Mouse (Mus musculus) midbrain, embryonic 14.5 days (tissue): Measurements from ENCODE around the gene Trpc3. TPM values are rescaled to one million over a fixed set of nuclear protein-coding genes. Genes with fewer than 3 reads are reported as not detected.
"Not testable (repeated sequence)": the region's sequence is repeated elsewhere in the genome, so short reads cannot be mapped to it uniquely, and the experiment has no call there.

Source experiments
- ATAC-seq: fragments of 200-750 bp; cut with Nextera tagmentation; 2 replicates; pipeline ENCODE4 v1.8.0; 2017; ENCODE audit warnings: moderate number of reproducible peaks, moderate library complexity; ENCODE audit not compliant: low FRiP score, low TSS enrichment
- DNase-seq: peaks from one replicate; pipeline ENCODE4 v3.0.0-alpha.2; 2015
- H3K27ac ChIP-seq: fragments of 300-500 bp; sonication (generic); replicated peaks from 2 replicates; pipeline ENCODE4 v1.5.1; 2014; ENCODE audit warnings: mild to moderate bottlenecking, low read depth, low read length, moderate library complexity
- H3K27me3 ChIP-seq: fragments of 300-500 bp; sonication (generic); 2 replicates; pipeline ENCODE4 v1.6.1; 2014; ENCODE audit warnings: low read length, control low read depth, mixed read lengths; ENCODE audit not compliant: control insufficient read depth, insufficient read depth
- H3K36me3 ChIP-seq: fragments of 300-500 bp; sonication (generic); 2 replicates; pipeline ENCODE4 v1.6.1; 2014; ENCODE audit warnings: low read length, control low read depth; ENCODE audit not compliant: control insufficient read depth, insufficient read depth
- H3K4me1 ChIP-seq: fragments of 300-500 bp; sonication (generic); 2 replicates; pipeline ENCODE4 v1.6.1; 2014; ENCODE audit warnings: mild to moderate bottlenecking, antibody characterized with exemption, low read length, control low read depth; ENCODE audit not compliant: control insufficient read depth, insufficient read depth
- H3K4me2 ChIP-seq: fragments of 300-500 bp; sonication (generic); 2 replicates; pipeline ENCODE4 v1.6.1; 2014; ENCODE audit warnings: mild to moderate bottlenecking, low read length, moderate library complexity
- H3K4me3 ChIP-seq: fragments of 300-500 bp; sonication (generic); replicated peaks from 2 replicates; pipeline ENCODE4 v1.5.1; 2014; ENCODE audit warnings: low read depth, low read length
- H3K9ac ChIP-seq: fragments of 300-500 bp; sonication (generic); replicated peaks from 2 replicates; pipeline ENCODE4 v1.6.1; 2014; ENCODE audit warnings: mild to moderate bottlenecking, low read length, moderate library complexity
- H3K9me3 ChIP-seq: fragments of 300-500 bp; sonication (generic); 2 replicates; pipeline ENCODE4 v1.6.1; 2016; ENCODE audit warnings: low read length, control low read depth, mixed read lengths; ENCODE audit not compliant: control insufficient read depth
- WGBS: fragments of 180-500 bp; shearing (Covaris S2); extraction: QIAGEN DNeasy Blood & Tissue Kit; methylation state at CpG from one replicate; pipeline ENCODE4 v1.1.7; 2014; 5-methylcytosine and 5-hydroxymethylcytosine counted together
- polyA plus RNA-seq: library from polyadenylated mRNA; unstranded; fragments of >200 nt; fragmentation: Nextera tagmentation; extraction: Ambion mirVana; gene quantifications from 2 replicates; pipeline ENCODE4 v1.2.1, GENCODE M21; 2014

Gene Trpc3
- polyA plus RNA-seq, 1 experiment from 2014 or later: 7.8 TPM

DNA sequence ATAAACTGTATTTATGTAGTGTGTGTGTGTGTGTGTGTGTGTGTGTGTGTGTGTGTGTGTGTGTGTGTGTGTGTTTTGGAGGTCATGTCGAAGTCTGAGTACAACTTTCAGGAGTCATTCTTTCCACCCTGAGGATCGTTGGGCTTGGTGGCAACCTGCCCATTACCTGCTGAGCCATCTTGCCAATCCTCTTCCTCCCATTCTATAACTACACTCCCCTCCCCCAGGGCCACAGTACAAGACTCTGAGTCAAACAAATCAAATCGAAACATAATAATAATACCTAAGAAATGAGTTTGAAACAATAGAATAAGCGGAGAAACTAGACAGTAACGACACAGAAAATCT is 76.1 kb downstream of the Trpc3 start:
- no peaks in the 10 kb centered on the region for H3K9me3 ChIP-seq
- peak overlapping the region; percentile 70; the same call in 1 of the 2 replicates for H3K4me3 ChIP-seq
- ATAC-seq (no peak), DNase-seq (no peak)
- WGBS: 71% methylated on average over 5 of the region's 5 CpGs
- no peaks in the 10 kb centered on the region; the same call in 1 of the 2 replicates for H3K4me1 ChIP-seq
- 0 out of 2 replicates have a peak overlapping the region, but pooled peaks have one; percentile 86 for H3K27ac ChIP-seq
- H3K9ac ChIP-seq: no peak overlapping the region; the same call in 1 of the 2 replicates
- H3K4me2 ChIP-seq: peak overlapping the region; percentile 68
- H3K36me3 ChIP-seq: 0 out of 2 replicates have a peak, but pooled peaks cover under 1% of the 10 kb centered on the region
- no peaks in the 10 kb centered on the region for H3K27me3 ChIP-seq

DNA sequence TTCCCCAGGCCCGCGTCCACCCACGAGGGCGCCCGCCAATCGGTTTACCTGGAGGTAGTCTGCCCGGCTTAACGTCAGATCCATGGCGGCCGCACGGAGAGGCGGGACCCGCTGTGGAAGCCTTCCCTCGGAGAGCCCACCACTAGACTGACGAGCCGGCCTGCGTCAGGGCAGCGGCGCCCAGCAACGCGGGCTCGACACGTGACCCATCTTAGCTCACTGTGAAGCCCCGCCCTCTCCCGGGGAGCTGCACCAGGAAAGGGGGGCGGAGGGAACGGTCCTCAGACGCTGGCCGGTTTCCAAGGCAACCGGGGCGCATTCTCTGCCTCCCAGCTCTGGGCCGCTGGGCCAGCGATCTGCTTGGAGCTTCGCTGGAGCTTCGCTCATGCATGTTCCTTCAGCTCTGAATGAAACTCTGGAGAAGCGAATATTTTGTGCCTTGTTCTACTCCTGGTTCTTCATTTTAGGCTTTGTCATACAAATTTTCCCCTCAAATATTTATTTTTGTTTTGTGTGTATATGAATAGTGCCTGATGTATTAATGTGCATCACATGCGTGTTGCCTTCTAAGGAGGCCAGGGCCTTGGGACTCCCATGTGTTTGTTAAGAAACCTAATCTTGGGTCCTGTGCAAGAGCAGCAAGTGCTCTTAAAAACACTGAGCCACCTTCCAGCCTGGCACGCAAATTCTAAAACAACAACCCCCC is 76.6 kb downstream of the Trpc3 start, which contains the start of gene Bbs7:
Gene Bbs7, minus strand, starts transcription at position 276 of the 706 bp plus-strand sequence.
- peak within 1 kb of the TSS; percentile 68 for H3K4me2 ChIP-seq
- peak within 1 kb of the TSS; percentile 70 for H3K4me3 ChIP-seq
- H3K27me3 ChIP-seq: no peaks in the 10 kb centered on the region
- H3K9ac ChIP-seq: peak within 1 kb of the TSS; percentile 84
- H3K4me1 ChIP-seq: no peaks in the 10 kb centered on the region; the same call in 1 of the 2 replicates
- 0 out of 2 replicates have a peak, but pooled peaks cover 2% of the 10 kb centered on the region for H3K36me3 ChIP-seq
- no peaks in the 10 kb centered on the region for H3K9me3 ChIP-seq
- peak within 1 kb of the TSS; percentile 86 for H3K27ac ChIP-seq
- ATAC-seq (peak; percentile 100), DNase-seq (peak; percentile 100)
- WGBS: 4% methylated on average over 38 of the region's 38 CpGs

- ATAC-seq: peak; percentile 14
- 2% methylated on average over 6 of the region's 6 CpGs for WGBS
Observed at GRCm38 (mm10) chr3:36612687-36613086, 77.3 kb downstream of the Trpc3 start.

GRCm38 (mm10) chr3:36605894-36606783 is 83.8 kb downstream of the Trpc3 start:
- H3K9ac ChIP-seq: no peak overlapping the region
- no peak overlapping the region for H3K27ac ChIP-seq
- H3K27me3 ChIP-seq: no peaks in the 10 kb centered on the region
- no peaks in the 10 kb centered on the region for H3K9me3 ChIP-seq
- 78% methylated on average over 7 of the region's 7 CpGs for WGBS
- DNase-seq: no peak
- H3K4me3 ChIP-seq: no peak overlapping the region
- H3K36me3 ChIP-seq: peaks cover 15% of the 10 kb centered on the region
- no peak overlapping the region for H3K4me2 ChIP-seq
- no peaks in the 10 kb centered on the region for H3K4me1 ChIP-seq
- no peak for ATAC-seq

More at GRCm38 (mm10) chr3:36612687-36613086, 77.3 kb downstream of the Trpc3 start:
- 0 out of 2 replicates have a peak, but pooled peaks cover 2% of the 10 kb centered on the region for H3K36me3 ChIP-seq
- peak overlapping the region; percentile 68 for H3K4me2 ChIP-seq
- peak; percentile 52 for DNase-seq
- no peaks in the 10 kb centered on the region; the same call in 1 of the 2 replicates for H3K4me1 ChIP-seq
- H3K27me3 ChIP-seq: no peaks in the 10 kb centered on the region
- peak overlapping the region; percentile 70 for H3K4me3 ChIP-seq
- no peaks in the 10 kb centered on the region for H3K9me3 ChIP-seq
- H3K27ac ChIP-seq: peak overlapping the region; percentile 86
- H3K9ac ChIP-seq: peak overlapping the region; percentile 84

DNA sequence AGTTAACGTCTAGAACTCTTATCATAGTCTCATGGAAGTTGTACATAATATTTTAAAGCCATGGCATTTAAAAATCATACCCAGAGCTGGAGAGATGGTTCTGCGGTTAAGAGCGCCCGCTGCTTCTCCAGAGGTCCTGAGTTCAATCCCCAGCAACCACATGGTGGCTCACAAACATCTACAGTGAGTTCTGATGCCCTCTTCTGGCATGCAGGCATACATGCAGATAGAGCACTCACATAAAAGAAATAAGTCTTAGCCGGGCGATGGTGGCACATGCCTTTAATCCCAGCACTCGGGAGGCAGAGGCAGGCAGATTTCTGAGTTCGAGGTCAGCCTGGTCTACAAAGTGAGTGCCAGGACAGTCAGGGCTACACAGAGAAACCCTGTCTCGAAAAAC is 90.2 kb downstream of the Trpc3 start:
- H3K27ac ChIP-seq, H3K27me3 ChIP-seq, H3K4me3 ChIP-seq, DNase-seq, ATAC-seq, H3K9ac ChIP-seq, H3K4me1 ChIP-seq, H3K9me3 ChIP-seq, H3K4me2 ChIP-seq: not testable (repeated sequence)
- peaks cover 13% of the 10 kb centered on the region; the same call in 1 of the 2 replicates for H3K36me3 ChIP-seq
- WGBS: 93% methylated on average over 9 of the region's 9 CpGs

GRCm38 (mm10) chr3:36598811-36599210 is 91.2 kb downstream of the Trpc3 start:
- Histone ChIP-seq H3K36me3 (peaks cover 13% of the 10 kb centered on the region), H3K4me2 (no peak overlapping the region), H3K9me3 (no peaks in the 10 kb centered on the region), H3K9ac (no peak overlapping the region), H3K4me1 (no peaks in the 10 kb centered on the region), H3K4me3 (no peak overlapping the region), H3K27me3 (no peaks in the 10 kb centered on the region), H3K27ac (no peak overlapping the region)
- DNase-seq (no peak), ATAC-seq (no peak)
- 81% methylated on average over 3 of the region's 3 CpGs for WGBS

GRCm38 (mm10) chr3:36571827-36572378 is 118.1 kb downstream of the Trpc3 start, which contains the start of gene Ccna2:
TSS of gene Ccna2 (minus strand) at chr3:36572150.
- H3K27me3 ChIP-seq: no peaks in the 10 kb centered on the region
- H3K4me1 ChIP-seq: peaks cover 10% of the 10 kb centered on the region; the same call in 1 of the 2 replicates
- H3K4me2 ChIP-seq: peak within 1 kb of the TSS; percentile 98
- peak within 1 kb of the TSS; percentile 88 for H3K27ac ChIP-seq
- peak; percentile 99 for ATAC-seq
- peak within 1 kb of the TSS; percentile 52 for H3K4me3 ChIP-seq
- H3K36me3 ChIP-seq: peaks cover 28% of the 10 kb centered on the region
- no peaks in the 10 kb centered on the region for H3K9me3 ChIP-seq
- H3K9ac ChIP-seq: peak within 1 kb of the TSS; percentile 56; the same call in 1 of the 2 replicates
- WGBS: under 1% methylated on average over 58 of the region's 60 CpGs
- DNase-seq: peak; percentile 98

GRCm38 (mm10) chr3:36571361-36571826 is 118.6 kb downstream of the Trpc3 start:
- Histone ChIP-seq H3K27me3 (no peaks in the 10 kb centered on the region), H3K27ac (no peak overlapping the region), H3K36me3 (peaks cover 34% of the 10 kb centered on the region), H3K4me3 (peak overlapping the region; percentile 52), H3K9me3 (no peaks in the 10 kb centered on the region), H3K4me2 (peak overlapping the region; percentile 98), H3K4me1 (peaks cover 10% of the 10 kb centered on the region; the same call in 1 of the 2 replicates), H3K9ac (peak overlapping the region; percentile 49; the same call in 1 of the 2 replicates)
- DNase-seq (peak; percentile 4), ATAC-seq (no peak; the same call in 1 of the 2 replicates)
- whole genome bisulfite sequencing: under 1% methylated on average over 46 of the region's 46 CpGs
